Mouse (Mus musculus): ENCODE data around the gene Col26a1. TPM values are rescaled to one million over a fixed set of nuclear protein-coding genes. Genes with fewer than 3 reads are reported as not detected.
A peak's percentile ranks its signal among the peaks of the same experiment; 100 is the strongest.

Col26a1 gene
- polyA plus RNA-seq, 1 experiment = 0.11 TPM

DNA sequence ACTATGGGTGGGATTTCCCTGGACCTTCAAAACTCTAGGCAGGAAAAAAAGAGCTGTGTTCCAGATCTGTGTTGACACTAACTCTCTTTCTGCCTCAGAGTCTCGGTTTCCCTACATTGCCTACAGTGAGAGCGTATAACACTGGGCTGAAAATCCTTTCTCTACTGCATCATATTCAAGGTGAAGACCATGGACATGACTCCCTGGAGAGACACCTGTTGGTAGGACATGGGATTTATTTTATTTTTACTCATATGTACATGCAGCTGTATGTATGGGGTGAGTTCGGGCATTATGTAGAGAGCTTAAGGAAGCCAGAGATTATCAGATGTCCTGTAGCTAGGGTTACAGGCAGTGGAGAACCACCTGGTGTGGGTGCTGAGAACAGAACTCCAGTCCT, 50.0 kb downstream of the Col26a1 start:
- H3K27me3 ChIP-seq (ENCODE audit: control insufficient read depth, insufficient read depth, insufficient read length) = peaks cover 11% of the 10 kb centered on the region
- no peaks in the 10 kb centered on the region for H3K79me3 ChIP-seq (ENCODE audit: low read depth)
- no peaks in the 10 kb centered on the region for H3K36me3 ChIP-seq (ENCODE audit: control insufficient read depth, insufficient read depth)
- no peaks in the 10 kb centered on the region for H3K79me2 ChIP-seq (ENCODE audit: control insufficient read depth, insufficient read depth)
- TF ChIP-seq FOSL1 (IDR thresholded peaks at IDR 0.05; ENCODE audit: insufficient read depth, low read length, poor library complexity, severe bottlenecking) (no peak), CTCF (IDR thresholded peaks at IDR 0.05; ENCODE audit: control insufficient read depth, insufficient read depth, insufficient read length) (no peak), MYOG (IDR thresholded peaks at IDR 0.05; ENCODE audit: control insufficient read depth, extremely low read depth, insufficient read length) (no peak), MAX (IDR thresholded peaks at IDR 0.05) (no peak), USF1 (IDR thresholded peaks at IDR 0.05; ENCODE audit: low read depth) (no peak), MYOD1 (IDR thresholded peaks at IDR 0.05; ENCODE audit: control insufficient read depth, insufficient read length, low read depth) (no peak), CEBPB (IDR thresholded peaks at IDR 0.05; ENCODE audit: low read depth) (no peak)
- no peak overlapping the region for H3ac ChIP-seq (ENCODE audit: control insufficient read depth, insufficient read length, low read depth)
- H3K4me3 ChIP-seq (ENCODE audit: insufficient read depth, poor library complexity, severe bottlenecking) = no peak overlapping the region

- H3K36me3 ChIP-seq (ENCODE audit: control insufficient read depth, insufficient read depth) = no peaks in the 10 kb centered on the region
- TF ChIP-seq CTCF (IDR thresholded peaks at IDR 0.05; ENCODE audit: control insufficient read depth, insufficient read depth, insufficient read length) = no peak
- TF ChIP-seq CEBPB (IDR thresholded peaks at IDR 0.05; ENCODE audit: low read depth) = no peak
- no peak for TF ChIP-seq MYOG (IDR thresholded peaks at IDR 0.05; ENCODE audit: control insufficient read depth, extremely low read depth, insufficient read length)
- no peak for TF ChIP-seq MAX (IDR thresholded peaks at IDR 0.05)
- no peak for TF ChIP-seq FOSL1 (IDR thresholded peaks at IDR 0.05; ENCODE audit: insufficient read depth, low read length, poor library complexity, severe bottlenecking)
- no peak for TF ChIP-seq USF1 (IDR thresholded peaks at IDR 0.05; ENCODE audit: low read depth)
- TF ChIP-seq MYOD1 (IDR thresholded peaks at IDR 0.05; ENCODE audit: control insufficient read depth, insufficient read length, low read depth) = no peak
Observed at GRCm38 (mm10) chr5:136830156-136830555, 52.9 kb downstream of the Col26a1 start.

DNA sequence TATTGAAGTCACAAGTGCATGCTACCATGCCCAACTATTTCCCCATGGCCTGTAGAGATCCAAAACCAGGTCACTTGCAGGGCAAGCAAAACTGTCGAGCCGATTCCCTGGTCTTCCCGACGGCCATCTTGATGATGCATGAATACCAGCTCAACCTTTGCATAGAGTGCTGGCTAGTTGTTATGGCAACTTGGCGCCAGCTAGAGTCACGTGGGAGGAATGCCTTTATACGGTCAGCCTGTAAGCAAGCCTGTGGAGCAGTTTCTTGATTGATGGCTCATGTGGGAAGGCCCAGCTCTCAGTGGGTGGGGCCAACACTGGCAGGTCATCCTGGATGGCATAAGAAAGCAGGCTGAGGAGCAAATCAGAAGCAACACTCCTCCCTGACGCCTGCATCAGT, 61.0 kb downstream of the Col26a1 start:
- H3K79me2 ChIP-seq (ENCODE audit: control insufficient read depth, insufficient read depth) = no peaks in the 10 kb centered on the region
- TF ChIP-seq CTCF (IDR thresholded peaks at IDR 0.05; ENCODE audit: control insufficient read depth, insufficient read depth, insufficient read length) = no peak
- TF ChIP-seq USF1 (IDR thresholded peaks at IDR 0.05; ENCODE audit: low read depth) = peak; percentile 48
- TF ChIP-seq FOSL1 (IDR thresholded peaks at IDR 0.05; ENCODE audit: insufficient read depth, low read length, poor library complexity, severe bottlenecking) = no peak
- H3K36me3 ChIP-seq (ENCODE audit: control insufficient read depth, insufficient read depth) = no peaks in the 10 kb centered on the region

More at GRCm38 (mm10) chr5:136830156-136830555, 52.9 kb downstream of the Col26a1 start:
- Histone ChIP-seq H3K79me3 (ENCODE audit: low read depth) (no peaks in the 10 kb centered on the region), H3K4me3 (ENCODE audit: insufficient read depth, poor library complexity, severe bottlenecking) (no peak overlapping the region), H3K79me2 (ENCODE audit: control insufficient read depth, insufficient read depth) (no peaks in the 10 kb centered on the region), H3ac (ENCODE audit: control insufficient read depth, insufficient read length, low read depth) (no peak overlapping the region), H3K27me3 (ENCODE audit: control insufficient read depth, insufficient read depth, insufficient read length) (peaks cover 9% of the 10 kb centered on the region)

GRCm38 (mm10) chr5:136820911-136821310, 62.1 kb downstream of the Col26a1 start:
- Histone ChIP-seq H3ac (ENCODE audit: control insufficient read depth, insufficient read length, low read depth) (no peak overlapping the region), H3K36me3 (ENCODE audit: control insufficient read depth, insufficient read depth) (no peaks in the 10 kb centered on the region), H3K79me3 (ENCODE audit: low read depth) (no peaks in the 10 kb centered on the region), H3K27me3 (ENCODE audit: control insufficient read depth, insufficient read depth, insufficient read length) (peaks cover 9% of the 10 kb centered on the region), H3K4me3 (ENCODE audit: insufficient read depth, poor library complexity, severe bottlenecking) (no peak overlapping the region), H3K79me2 (ENCODE audit: control insufficient read depth, insufficient read depth) (no peaks in the 10 kb centered on the region)
- no peak for TF ChIP-seq MAX (IDR thresholded peaks at IDR 0.05)
- TF ChIP-seq MYOG (IDR thresholded peaks at IDR 0.05; ENCODE audit: control insufficient read depth, extremely low read depth, insufficient read length) = no peak
- no peak for TF ChIP-seq FOSL1 (IDR thresholded peaks at IDR 0.05; ENCODE audit: insufficient read depth, low read length, poor library complexity, severe bottlenecking)
- no peak for TF ChIP-seq CTCF (IDR thresholded peaks at IDR 0.05; ENCODE audit: control insufficient read depth, insufficient read depth, insufficient read length)
- TF ChIP-seq CEBPB (IDR thresholded peaks at IDR 0.05; ENCODE audit: low read depth) = no peak
- TF ChIP-seq USF1 (IDR thresholded peaks at IDR 0.05; ENCODE audit: low read depth) = no peak
- TF ChIP-seq MYOD1 (IDR thresholded peaks at IDR 0.05; ENCODE audit: control insufficient read depth, insufficient read length, low read depth) = no peak

More for the DNA sequence above, 61.0 kb downstream of the Col26a1 start:
- Histone ChIP-seq H3K79me3 (ENCODE audit: low read depth) (no peaks in the 10 kb centered on the region), H3K4me3 (ENCODE audit: insufficient read depth, poor library complexity, severe bottlenecking) (no peak overlapping the region), H3K27me3 (ENCODE audit: control insufficient read depth, insufficient read depth, insufficient read length) (peaks cover 9% of the 10 kb centered on the region), H3ac (ENCODE audit: control insufficient read depth, insufficient read length, low read depth) (no peak overlapping the region)

DNA sequence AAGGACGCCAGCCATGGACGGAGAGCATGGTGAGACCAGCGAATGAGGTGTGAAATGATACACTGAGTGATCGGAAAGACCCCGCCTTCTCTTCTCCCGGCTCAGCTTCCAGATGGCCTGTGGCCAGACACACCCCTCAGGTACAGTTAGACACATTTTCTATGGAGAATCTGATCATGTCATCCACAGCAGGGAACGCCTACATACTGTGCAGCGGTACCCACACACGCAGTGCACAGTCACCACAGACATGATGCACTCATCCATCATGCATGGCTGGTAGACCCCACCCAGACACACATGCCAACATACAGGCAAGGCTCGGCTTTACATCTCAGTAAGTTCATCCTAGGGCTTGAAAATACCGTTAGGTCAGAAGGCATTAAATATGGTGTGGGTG, 63.3 kb downstream of the Col26a1 start:
- H3ac ChIP-seq (ENCODE audit: control insufficient read depth, insufficient read length, low read depth) = no peak overlapping the region
- no peaks in the 10 kb centered on the region for H3K36me3 ChIP-seq (ENCODE audit: control insufficient read depth, insufficient read depth)
- no peaks in the 10 kb centered on the region for H3K79me2 ChIP-seq (ENCODE audit: control insufficient read depth, insufficient read depth)
- no peaks in the 10 kb centered on the region for H3K79me3 ChIP-seq (ENCODE audit: low read depth)
- TF ChIP-seq USF1 (IDR thresholded peaks at IDR 0.05; ENCODE audit: low read depth) (no peak), FOSL1 (IDR thresholded peaks at IDR 0.05; ENCODE audit: insufficient read depth, low read length, poor library complexity, severe bottlenecking) (no peak), MYOG (IDR thresholded peaks at IDR 0.05; ENCODE audit: control insufficient read depth, extremely low read depth, insufficient read length) (no peak), CEBPB (IDR thresholded peaks at IDR 0.05; ENCODE audit: low read depth) (no peak), MAX (IDR thresholded peaks at IDR 0.05) (no peak), MYOD1 (IDR thresholded peaks at IDR 0.05; ENCODE audit: control insufficient read depth, insufficient read length, low read depth) (no peak)
- H3K4me3 ChIP-seq (ENCODE audit: insufficient read depth, poor library complexity, severe bottlenecking) = no peak overlapping the region
- peaks cover 4% of the 10 kb centered on the region for H3K27me3 ChIP-seq (ENCODE audit: control insufficient read depth, insufficient read depth, insufficient read length)
